In genomic region chr4:152264867-152265568, GRCm38 (mm10) we compare ENCODE assay signal across 12 mouse cellular contexts. TPM values are rescaled to one million over a fixed set of nuclear protein-coding genes. Genes with fewer than 3 reads are reported as not detected.
DNase-seq lines count a peak whose midpoint lies in the region; ATAC-seq lines count a peak whose summit lies in the region.
"Had no signal": no experiment of that assay in that cellular context is flagged by ENCODE, and none has a peak within 500 bp of the region (broad histone marks: within the 10 kb centered on the region; RNA-seq: fewer than 3 reads in every experiment).

No protein-coding gene starts in this region.

- no peak overlapping the region for H3K4me3 ChIP-seq in heart, embryonic 15.5 days
- H3K4me3 ChIP-seq: midbrain, embryonic 12.5 days had no signal

- H3K9ac ChIP-seq in heart, embryonic 15.5 days: no peak overlapping the region
- H3K9ac ChIP-seq: midbrain, embryonic 12.5 days had no signal

- no peak for ATAC-seq in heart, embryonic 15.5 days (replicated peaks; ENCODE audit: insufficient number of reproducible peaks, insufficient read depth, low FRiP score, low read depth)
- 0 out of 2 replicates have a peak, but pooled peaks have one; percentile 20 for ATAC-seq in common myeloid progenitor, adult 5-6 weeks (replicated peaks; ENCODE audit: low read depth, poor library complexity, severe bottlenecking)

- no peak overlapping the region for H3K4me2 ChIP-seq in heart, embryonic 15.5 days
- H3K4me2 ChIP-seq: midbrain, embryonic 12.5 days had no signal

- peak overlapping the region; percentile 95; the same call in 1 of the 2 replicates for H3K27ac ChIP-seq in heart, embryonic 15.5 days
- H3K27ac ChIP-seq: midbrain, embryonic 12.5 days had no signal

- H3K9me3 ChIP-seq in heart, embryonic 15.5 days (replicated peaks): no peaks in the 10 kb centered on the region
- H3K9me3 ChIP-seq: midbrain, embryonic 12.5 days had no signal

- H3K27me3 ChIP-seq in heart, embryonic 15.5 days: no peaks in the 10 kb centered on the region

- no peak for DNase-seq in heart, adult 9 months (ENCODE audit: low spot score in 2 of 2)
- DNase-seq in 3T3-L1 (ENCODE audit: low read depth, low spot score) (peak; percentile 85), A20 (ENCODE audit: low read depth, low spot score) (peak; percentile 31)
- no peak for DNase-seq in gastrocnemius, adult 8-10 months (ENCODE audit: low spot score in 2 of 2)
- no peak for DNase-seq in kidney, postnatal 10 days
- DNase-seq: thymus, postnatal 36 days had no signal

- WGBS in heart, embryonic 15.5 days: 91% methylated on average over 9 of the region's 9 CpGs

- H3K4me1 ChIP-seq in heart, embryonic 15.5 days (replicated peaks): peaks cover 83% of the 10 kb centered on the region

- H3K36me3 ChIP-seq in heart, embryonic 15.5 days: no peaks in the 10 kb centered on the region
- H3K36me3 ChIP-seq: midbrain, embryonic 12.5 days had no signal

RNA-seq across cellular contexts. Expression of gene Gpr153, which starts 9.0 kb away (rescaled TPM):
- polyA plus RNA-seq in heart, embryonic 15.5 days (2015; fragmentation: Nextera tagmentation; extraction: Ambion mirVana): 11.2 and 13.2 TPM in 2 replicates
- total RNA-seq in common myeloid progenitor, adult 5-6 weeks (2017): under 0.01 TPM in 1 of 2 replicates, not detected in the other
- 1 to 10 TPM; 2.4 to 2.7 (median 2.5) TPM for total RNA-seq in gastrocnemius, adult 8-10 months (2022)

RNA-seq across cellular contexts. Expression of gene Hes3, which starts 26.4 kb away (rescaled TPM):
- not detected in 2 replicates for polyA plus RNA-seq in heart, embryonic 15.5 days (2015; fragmentation: Nextera tagmentation; extraction: Ambion mirVana)
- total RNA-seq in common myeloid progenitor, adult 5-6 weeks (2017): not detected in 2 replicates
- total RNA-seq in gastrocnemius, adult 8-10 months (2022): not detected
- total RNA-seq: neutrophil, adult 5-6 weeks had no signal
- polyA plus RNA-seq: heart, embryonic 16.5 days; limb, embryonic 11.5 days had no signal

RNA-seq across cellular contexts. Expression of gene Icmt, which starts 32.0 kb away (rescaled TPM):
- 15.3 and 20.3 TPM in 2 replicates for polyA plus RNA-seq in heart, embryonic 15.5 days (2015; fragmentation: Nextera tagmentation; extraction: Ambion mirVana)
- total RNA-seq in common myeloid progenitor, adult 5-6 weeks (2017): 12.2 and 17.7 TPM in 2 replicates
- 10 to 100 TPM; 19.3 to 27.2 (median 21.6) TPM for total RNA-seq in gastrocnemius, adult 8-10 months (2022)

RNA-seq across cellular contexts. Expression of gene Rnf207, which starts 53.8 kb away (rescaled TPM):
- polyA plus RNA-seq in heart, embryonic 15.5 days (2015; fragmentation: Nextera tagmentation; extraction: Ambion mirVana): 98.4 and 103 TPM in 2 replicates
- not detected in 2 replicates for total RNA-seq in common myeloid progenitor, adult 5-6 weeks (2017)
- not detected for total RNA-seq in gastrocnemius, adult 8-10 months (2022)
- total RNA-seq: neutrophil, adult 5-6 weeks had no signal

Comparison
In these comparisons a context has a peak if more than half of its experiments do, and no peak if none do; other contexts are left out.
1. DNase-seq: peak in 3T3-L1 (single experiment) and A20 (single experiment); none in heart, adult 9 months (0 of 2), gastrocnemius, adult 8-10 months (0 of 2) and kidney, postnatal 10 days (single experiment).